Comparison of ENCODE assay signal across 18 mouse cellular contexts in genomic region chr10:83738996-83739655, GRCm38 (mm10). TPM values are rescaled to one million over a fixed set of nuclear protein-coding genes. Genes with fewer than 3 reads are reported as not detected.
DNase-seq lines count a peak whose midpoint lies in the region; ATAC-seq and TF ChIP-seq lines count a peak whose summit lies in the region.
"Had no signal": no experiment of that assay in that cellular context is flagged by ENCODE, and none has a peak within 500 bp of the region (broad histone marks: within the 10 kb centered on the region; RNA-seq: fewer than 3 reads in every experiment).

No protein-coding gene starts in this region.

- intact Hi-C loops in left cerebral cortex, postnatal 25 days (cut with DNase I), result no loop called here

- no peak overlapping the region for H3K9ac ChIP-seq in heart, embryonic 11.5 days (ENCODE audit: low read depth, low read length)
- H3K9ac ChIP-seq: embryonic facial prominence, embryonic 13.5 days; liver, embryonic 13.5 days; midbrain, embryonic 13.5 days had no signal

- TF ChIP-seq POLR2A in kidney, adult 2 months (IDR thresholded peaks at IDR 0.05; ENCODE audit: low read depth, low read length), result no peak

- no peaks in the 10 kb centered on the region for H3K36me3 ChIP-seq in heart, embryonic 11.5 days (ENCODE audit: control insufficient read depth, insufficient read depth, low read length)
- H3K36me3 ChIP-seq in kidney, adult 2 months (ENCODE audit: control insufficient read depth, insufficient read depth, low read length), result no peaks in the 10 kb centered on the region
- peaks cover 20% of the 10 kb centered on the region for H3K36me3 ChIP-seq in E14TG2a.4 (ENCODE audit: insufficient read depth, low read length)
- H3K36me3 ChIP-seq: liver, embryonic 13.5 days had no signal

- no peak for TF ChIP-seq CTCF in kidney, adult 2 months (conservative IDR thresholded peaks at IDR 0.05; ENCODE audit: insufficient read depth, insufficient read length, low read depth, low read length)
- TF ChIP-seq CTCF in E14TG2a.4 (conservative IDR thresholded peaks at IDR 0.05; ENCODE audit: low read length), result peak; percentile 45

- H3K9me3 ChIP-seq in heart, embryonic 11.5 days (replicated peaks; ENCODE audit: control insufficient read depth, low read length), result peaks cover 8% of the 10 kb centered on the region
- peaks cover 22% of the 10 kb centered on the region for H3K9me3 ChIP-seq in E14TG2a.4 (ENCODE audit: low read length)

- ATAC-seq in heart, embryonic 11.5 days (replicated peaks; ENCODE audit: insufficient number of reproducible peaks, low FRiP score, low TSS enrichment), result 0 out of 2 replicates have a peak, but pooled peaks have one; percentile 22
- ATAC-seq: forebrain, embryonic 16.5 days; hindbrain, embryonic 16.5 days; midbrain, embryonic 13.5 days; Patski had no signal

- H3K4me2 ChIP-seq in heart, embryonic 11.5 days, result no peak overlapping the region
- H3K4me2 ChIP-seq: embryonic facial prominence, embryonic 13.5 days; liver, embryonic 13.5 days; midbrain, embryonic 13.5 days had no signal

- no peak for DNase-seq in heart, adult 9 months (ENCODE audit: low spot score in 2 of 2)
- DNase-seq in kidney, postnatal 14 days, result peak; percentile 12
- no peak for DNase-seq in kidney, adult 2 months
- DNase-seq in adipocyte (ENCODE audit: low spot score), result peak; percentile 47
- no peak for DNase-seq in left cerebral cortex, postnatal 25 days (ENCODE audit: low spot score in 2 of 2)
- DNase-seq: cerebellum, adult 9-10 months; kidney, adult 8-10 months; liver, embryonic 13.5 days; thymus, postnatal 36 days had no signal

- WGBS in heart, embryonic 11.5 days (ENCODE audit: insufficient replicate concordance), result 62% methylated on average over 15 of the region's 15 CpGs
- WGBS in kidney, adult 2 months, result 82% methylated on average over 15 of the region's 15 CpGs

- no peak overlapping the region for H3K27ac ChIP-seq in heart, embryonic 11.5 days (ENCODE audit: low read depth, low read length)
- H3K27ac ChIP-seq in kidney, adult 2 months (ENCODE audit: insufficient read depth, low read depth, low read length), result no peak overlapping the region
- H3K27ac ChIP-seq: embryonic facial prominence, embryonic 13.5 days; liver, embryonic 13.5 days; midbrain, embryonic 13.5 days had no signal

- H3K4me1 ChIP-seq in heart, embryonic 11.5 days (ENCODE audit: control insufficient read depth, insufficient read depth, low read length), result peaks cover 3% of the 10 kb centered on the region; the same call in 1 of the 2 replicates
- H3K4me1 ChIP-seq in kidney, adult 2 months (ENCODE audit: control insufficient read depth, insufficient read depth, low read length), result no peaks in the 10 kb centered on the region
- peaks cover 55% of the 10 kb centered on the region for H3K4me1 ChIP-seq in E14TG2a.4 (replicated peaks; ENCODE audit: low read depth, low read length)
- H3K4me1 ChIP-seq: liver, embryonic 13.5 days; midbrain, embryonic 13.5 days had no signal

- no peak overlapping the region for H3K4me3 ChIP-seq in heart, embryonic 11.5 days (ENCODE audit: low read depth, low read length)
- no peak overlapping the region for H3K4me3 ChIP-seq in kidney, adult 2 months (ENCODE audit: insufficient read depth, low read depth, low read length)
- peak overlapping the region; percentile 37; the same call in 1 of the 2 replicates for H3K4me3 ChIP-seq in E14TG2a.4 (replicated peaks; ENCODE audit: low read length)
- H3K4me3 ChIP-seq: embryonic facial prominence, embryonic 13.5 days; liver, embryonic 13.5 days; midbrain, embryonic 13.5 days had no signal

- H3K27me3 ChIP-seq in heart, embryonic 11.5 days (ENCODE audit: control insufficient read depth, insufficient read depth, low read length), result no peaks in the 10 kb centered on the region
- no peaks in the 10 kb centered on the region for H3K27me3 ChIP-seq in kidney, adult 2 months (replicated peaks; ENCODE audit: control insufficient read depth, insufficient read depth, low read length)
- H3K27me3 ChIP-seq in E14TG2a.4 (ENCODE audit: insufficient read depth, low read length), result no peaks in the 10 kb centered on the region
- H3K27me3 ChIP-seq: CH12.LX; embryonic facial prominence, embryonic 13.5 days; liver, embryonic 13.5 days; midbrain, embryonic 13.5 days; Patski had no signal

RNA-seq across cellular contexts. Expression of gene 1500009L16Rik, which starts 16.5 kb away (rescaled TPM):
- polyA plus RNA-seq in heart, embryonic 11.5 days (2014; fragmentation: Nextera tagmentation; extraction: Ambion mirVana), result 20.2 and 20.5 TPM in 2 replicates
- polyA plus RNA-seq in kidney, adult 2 months (2012; rRNA removed), result 1.2 and 1.3 TPM in 2 replicates
- total RNA-seq in left cerebral cortex, postnatal 25 days (2021), result 10 to 100 TPM; 13.3 to 21.9 TPM
- total RNA-seq: neutrophil, adult 5-6 weeks had no signal

Comparison
In these comparisons a context has a peak if more than half of its experiments do, and no peak if none do; other contexts are left out.
1. DNase-seq: peak in kidney, postnatal 14 days (single experiment) and adipocyte (single experiment); none in heart, adult 9 months (0 of 2), kidney, adult 2 months (single experiment) and left cerebral cortex, postnatal 25 days (0 of 2).